ENCODE assay signal across 16 mouse cellular contexts in the genomic region with DNA sequence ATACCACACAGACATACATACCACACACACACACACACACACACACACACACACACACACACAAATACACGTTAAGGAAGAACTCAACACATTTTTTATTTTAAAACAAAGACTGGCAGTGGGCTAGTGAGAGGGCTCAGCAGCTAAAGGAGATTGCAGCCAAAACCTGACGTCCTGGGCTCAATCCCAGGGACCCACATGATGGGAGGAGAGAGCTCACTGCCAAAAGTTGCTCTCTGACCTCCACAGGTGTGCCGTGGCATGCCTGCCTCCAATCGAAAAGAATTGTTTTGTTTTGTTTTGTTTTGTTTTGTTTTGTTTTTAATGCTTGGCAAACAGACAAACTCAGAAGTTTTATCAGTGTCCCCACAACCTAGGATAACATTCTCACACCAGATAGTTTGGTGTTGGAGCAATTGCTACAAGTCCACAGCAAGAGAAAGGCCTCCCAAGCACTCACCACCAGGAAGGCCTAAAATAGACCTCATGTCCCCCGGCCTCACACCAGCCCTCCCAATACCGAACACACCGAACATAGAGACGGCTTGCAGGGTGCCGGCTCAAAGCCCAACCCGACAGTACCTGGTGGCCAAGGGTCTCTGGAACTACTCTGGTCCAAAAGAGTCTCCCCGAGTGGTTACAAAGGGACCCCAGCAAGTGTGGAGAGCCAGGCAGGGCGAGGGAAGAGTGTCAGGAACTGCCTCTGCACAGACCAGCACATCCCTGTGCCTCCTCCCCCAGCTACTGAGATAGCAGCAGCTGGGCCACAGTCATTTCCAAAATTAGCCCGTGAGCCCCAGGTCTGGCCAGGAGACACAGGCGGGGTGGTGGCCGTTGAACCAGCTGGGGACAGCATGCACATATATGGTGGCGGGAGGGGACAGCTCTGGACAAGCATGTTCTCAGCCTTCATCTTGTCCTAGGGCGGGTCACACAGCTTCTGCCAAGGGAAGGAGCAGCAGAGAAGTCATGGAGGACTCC. TPM values are rescaled to one million over a fixed set of nuclear protein-coding genes. Genes with fewer than 3 reads are reported as not detected.
A peak's percentile ranks its signal among the peaks of the same experiment; 100 is the strongest.
DNase-seq lines count a peak whose midpoint lies in the region; ATAC-seq and TF ChIP-seq lines count a peak whose summit lies in the region.
"Had no signal": no experiment of that assay in that cellular context is flagged by ENCODE, and none has a peak within 500 bp of the region (broad histone marks: within the 10 kb centered on the region; RNA-seq: fewer than 3 reads in every experiment).

A gene (minus strand): TSS at position 689 of the 981 bp plus-strand sequence.

- TF ChIP-seq POLR2A in limb, embryonic 14.5 days (IDR thresholded peaks at IDR 0.05; ENCODE audit: borderline replicate concordance, extremely low read depth, insufficient read depth, insufficient read length): no peak

- H3K9me3 ChIP-seq in lung, embryonic 14.5 days (ENCODE audit: low read depth, low read length): no peaks in the 10 kb centered on the region
- no peaks in the 10 kb centered on the region for H3K9me3 ChIP-seq in heart, embryonic 12.5 days (replicated peaks)
- no peaks in the 10 kb centered on the region for H3K9me3 ChIP-seq in limb, embryonic 14.5 days (ENCODE audit: control insufficient read depth, low read length)
- H3K9me3 ChIP-seq: midbrain, embryonic 15.5 days; neural tube, embryonic 12.5 days had no signal

- H3K4me3 ChIP-seq in lung, embryonic 14.5 days (ENCODE audit: low read depth, low read length): no peak within 1 kb of the TSS
- H3K4me3 ChIP-seq in heart, embryonic 12.5 days: peak within 1 kb of the TSS; percentile 51
- H3K4me3 ChIP-seq in limb, embryonic 14.5 days (replicated peaks; ENCODE audit: low read length): no peak within 1 kb of the TSS
- H3K4me3 ChIP-seq: midbrain, embryonic 15.5 days; neural tube, embryonic 12.5 days had no signal

- no peak for ATAC-seq in lung, embryonic 14.5 days (ENCODE audit: insufficient read depth)
- ATAC-seq in heart, embryonic 12.5 days (ENCODE audit: insufficient number of reproducible peaks, low FRiP score): peak; percentile 83
- ATAC-seq in limb, embryonic 14.5 days (ENCODE audit: low FRiP score, low read depth): peak; percentile 44; the same call in 1 of the 2 replicates
- ATAC-seq: inflammation-experienced regulatory T-cells, adult 6 months; midbrain, embryonic 15.5 days had no signal

- no peak for DNase-seq in lung, embryonic 14.5 days
- no peak for DNase-seq in lung, postnatal 36 days
- peak; percentile 82 for DNase-seq in gastrocnemius, postnatal 14 days
- no peak for DNase-seq in limb, embryonic 14.5 days (ENCODE audit: low spot score)
- DNase-seq in adrenal gland, postnatal 10 days: no peak
- DNase-seq in spleen, adult 18-20 months: no peak
- no peak for DNase-seq in frontal cortex, postnatal 36 days (ENCODE audit: low spot score in 2 of 2)
- DNase-seq: adrenal gland, postnatal 36 days; kidney, postnatal 25 days; lung, postnatal 4 days; thymus, postnatal 14 days had no signal

- H3K9ac ChIP-seq in lung, embryonic 14.5 days: no peak within 1 kb of the TSS
- peak within 1 kb of the TSS; percentile 75 for H3K9ac ChIP-seq in heart, embryonic 12.5 days
- H3K9ac ChIP-seq in limb, embryonic 14.5 days (ENCODE audit: low read depth, low read length, severe bottlenecking): no peak within 1 kb of the TSS
- H3K9ac ChIP-seq: midbrain, embryonic 15.5 days; neural tube, embryonic 12.5 days had no signal

- H3K27ac ChIP-seq in lung, embryonic 14.5 days (ENCODE audit: low read depth): peak within 1 kb of the TSS; percentile 55; the same call in 1 of the 2 replicates
- peak within 1 kb of the TSS; percentile 98 for H3K27ac ChIP-seq in heart, embryonic 12.5 days (ENCODE audit: poor library complexity, severe bottlenecking)
- H3K27ac ChIP-seq in limb, embryonic 14.5 days (replicated peaks; ENCODE audit: low read depth, low read length): no peak within 1 kb of the TSS
- H3K27ac ChIP-seq: midbrain, embryonic 15.5 days; neural tube, embryonic 12.5 days had no signal

- H3K27me3 ChIP-seq in lung, embryonic 14.5 days (ENCODE audit: insufficient read depth, low read length): no peaks in the 10 kb centered on the region
- H3K27me3 ChIP-seq in heart, embryonic 12.5 days (replicated peaks): no peaks in the 10 kb centered on the region
- no peaks in the 10 kb centered on the region for H3K27me3 ChIP-seq in limb, embryonic 14.5 days (ENCODE audit: control insufficient read depth, insufficient read depth, low read length)
- H3K27me3 ChIP-seq: midbrain, embryonic 15.5 days; neural tube, embryonic 12.5 days had no signal

- no peak for TF ChIP-seq CTCF in lung, embryonic 14.5 days (IDR thresholded peaks at IDR 0.05; ENCODE audit: low read depth)

- 70% methylated on average over 17 of the region's 17 CpGs for WGBS in lung, embryonic 14.5 days
- WGBS in heart, embryonic 12.5 days: 36% methylated on average over 17 of the region's 17 CpGs
- WGBS in limb, embryonic 14.5 days: 77% methylated on average over 17 of the region's 17 CpGs

- no peaks in the 10 kb centered on the region for H3K36me3 ChIP-seq in lung, embryonic 14.5 days (ENCODE audit: insufficient read depth)
- H3K36me3 ChIP-seq in heart, embryonic 12.5 days: peaks cover 8% of the 10 kb centered on the region; the same call in 1 of the 2 replicates
- no peaks in the 10 kb centered on the region for H3K36me3 ChIP-seq in limb, embryonic 14.5 days (ENCODE audit: control insufficient read depth, insufficient read depth, low read length)
- H3K36me3 ChIP-seq: midbrain, embryonic 15.5 days; neural tube, embryonic 12.5 days had no signal

- intact Hi-C loops in gastrocnemius, postnatal 14 days (cut with DNase I; ENCODE audit: low total_unique reads): no loop called here

- no peaks in the 10 kb centered on the region for H3K4me1 ChIP-seq in lung, embryonic 14.5 days (ENCODE audit: insufficient read depth)
- peaks cover 30% of the 10 kb centered on the region for H3K4me1 ChIP-seq in heart, embryonic 12.5 days (replicated peaks)
- H3K4me1 ChIP-seq in limb, embryonic 14.5 days (ENCODE audit: control insufficient read depth, insufficient read depth, low read length): no peaks in the 10 kb centered on the region
- H3K4me1 ChIP-seq: midbrain, embryonic 15.5 days; neural tube, embryonic 12.5 days had no signal

- no peak within 1 kb of the TSS for H3K4me2 ChIP-seq in lung, embryonic 14.5 days
- H3K4me2 ChIP-seq in heart, embryonic 12.5 days: peak within 1 kb of the TSS; percentile 69
- no peak within 1 kb of the TSS for H3K4me2 ChIP-seq in limb, embryonic 14.5 days (replicated peaks; ENCODE audit: low read depth, low read length, severe bottlenecking)
- H3K4me2 ChIP-seq: midbrain, embryonic 15.5 days; neural tube, embryonic 12.5 days had no signal

RNA-seq across cellular contexts. Expression of the gene that starts here (rescaled TPM):
- polyA plus RNA-seq in lung, embryonic 14.5 days (2014; fragmentation: Nextera tagmentation; extraction: Ambion mirVana): 0.70 and 0.80 TPM in 2 replicates
- total RNA-seq in gastrocnemius, postnatal 14 days (2021): 100 to 1,000 TPM; 409 to 424 TPM
- 34.7 and 39.8 TPM in 2 replicates for polyA plus RNA-seq in heart, embryonic 12.5 days (2016; fragmentation: Nextera tagmentation; extraction: Ambion mirVana)
- polyA plus RNA-seq in limb, embryonic 14.5 days (2012; rRNA removed): 4.9 and 6.5 TPM in 2 replicates
- 2.7 and 3.7 TPM in 2 replicates for polyA plus RNA-seq in limb, embryonic 14.5 days (2014; fragmentation: Nextera tagmentation; extraction: Ambion mirVana)
- total RNA-seq in adrenal gland, postnatal 10 days (2021): 10 to 100 TPM in 1 of 2 experiments, 1 to 10 TPM in 1; 6.4 to 20.1 TPM
- total RNA-seq: MEL had no signal
- polyA plus RNA-seq: inflammation-experienced regulatory T-cells, adult 6 months had no signal

Comparison
In these comparisons a context has a peak if more than half of its experiments do, and no peak if none do; other contexts are left out.
1. RNA of the gene that starts here (total RNA-seq): 409 to 424 TPM in gastrocnemius, postnatal 14 days; 6.4 to 20.1 TPM in adrenal gland, postnatal 10 days; every median in the first group is over 10 times any median in the second.